Mouse (Mus musculus): ENCODE data around the gene Snrnp27.

GRCm38 (mm10) chr6:86660161-86660877 lies 24.0 kb downstream of the Snrnp27 start:
- TF ChIP-seq HCFC1 (IDR thresholded peaks at IDR 0.05; ENCODE audit: borderline replicate concordance, insufficient read depth, low read length) (no peak), CHD2 (IDR thresholded peaks at IDR 0.05; ENCODE audit: low read depth, low read length) (no peak), MAFK (IDR thresholded peaks at IDR 0.05; ENCODE audit: insufficient read depth, low read depth, low read length) (no peak)

Data from ES-E14 (cell line).